Mouse (Mus musculus) small intestine, adult 2 months (tissue): ENCODE data around the gene Stip1. TPM values are rescaled to one million over a fixed set of nuclear protein-coding genes. Genes with fewer than 3 reads are reported as not detected.
A peak's percentile ranks its signal among the peaks of the same experiment; 100 is the strongest.

ENCODE experiments used
- H3K27ac ChIP-seq: fragments of 200-500 bp; 2 replicates; pipeline ENCODE4 v1.5.1; 2012; ENCODE audit warnings: low read depth, low read length, control low read depth, inconsistent platforms; ENCODE audit not compliant: insufficient read depth
- H3K27me3 ChIP-seq: fragments of 200-500 bp; 2 replicates; pipeline ENCODE4 v1.6.1; 2012; ENCODE audit warnings: mild to moderate bottlenecking, moderate library complexity, low read length, inconsistent platforms; ENCODE audit not compliant: control insufficient read depth, insufficient read depth
- H3K36me3 ChIP-seq: fragments of 200-500 bp; 2 replicates; pipeline ENCODE4 v1.6.1; 2012; ENCODE audit warnings: mild to moderate bottlenecking, low read length, control low read depth, inconsistent platforms; ENCODE audit not compliant: control insufficient read depth, insufficient read depth
- H3K4me1 ChIP-seq: fragments of 200-500 bp; 2 replicates; pipeline ENCODE4 v1.6.1; 2012; ENCODE audit warnings: low read length, inconsistent platforms, mixed read lengths; ENCODE audit not compliant: control insufficient read depth, insufficient read depth, insufficient read length
- H3K4me3 ChIP-seq: fragments of 200-500 bp; 2 replicates; pipeline ENCODE4 v1.5.1; 2012; ENCODE audit warnings: low read depth, mild to moderate bottlenecking, control low read depth, inconsistent platforms, low read length, moderate library complexity
- CTCF ChIP-seq: fragments of 200-500 bp; IDR thresholded peaks from 2 replicates; pipeline ENCODE4 v1.5.1; 2012; ENCODE audit warnings: low read depth, mild to moderate bottlenecking, control low read depth, inconsistent platforms, low read length, moderate library complexity, mixed read lengths; ENCODE audit not compliant: insufficient replicate concordance, insufficient read length; ENCODE audit errors: extremely low read depth
- POLR2A ChIP-seq: fragments of 200-500 bp; IDR thresholded peaks from 2 replicates; pipeline ENCODE4 v1.6.1; 2012; ENCODE audit warnings: low read depth, mild to moderate bottlenecking, control low read depth, inconsistent platforms, low read length, moderate library complexity
- WGBS: fragments of 180-500 bp; shearing (Covaris S2); methylation state at CpG from one replicate; pipeline ENCODE4 v1.1.7; 2018; 5-methylcytosine and 5-hydroxymethylcytosine counted together
- polyA plus RNA-seq: library from polyadenylated mRNA; depleted of rRNA; stranded (reverse); fragments of >200 nt; gene quantifications from 2 replicates; pipeline ENCODE4 v1.2.3, GENCODE M21; 2012

Stip1 gene
- polyA plus RNA-seq, 1 experiment = 21.4 TPM

DNA sequence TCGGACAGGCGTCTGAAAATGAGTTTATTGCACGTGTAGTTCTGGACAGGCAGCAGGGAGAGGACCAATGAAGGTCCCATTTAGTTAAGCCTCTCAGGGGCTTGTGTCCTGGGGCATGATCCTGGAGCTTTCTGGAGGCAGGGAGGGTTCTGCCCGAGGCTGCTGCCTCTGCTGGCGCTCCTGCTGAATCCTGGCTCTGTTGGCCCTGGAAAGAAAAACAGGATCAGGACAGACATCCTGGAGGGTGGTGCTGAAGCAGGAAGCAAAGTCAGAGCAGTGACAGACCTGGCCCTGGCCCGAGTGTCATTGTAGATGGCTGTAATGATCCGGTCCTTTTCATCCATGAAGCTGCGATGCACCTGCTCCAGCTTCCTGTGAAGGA, 51.9 kb downstream of the Stip1 start:
- Histone ChIP-seq H3K4me1 (peaks cover 9% of the 10 kb centered on the region), H3K27ac (peak overlapping the region; percentile 47), H3K4me3 (peak overlapping the region; percentile 76), H3K36me3 (no peaks in the 10 kb centered on the region), H3K27me3 (no peaks in the 10 kb centered on the region)
- TF ChIP-seq POLR2A (no peak), CTCF (no peak)
- 2% methylated on average over 8 of the region's 8 CpGs for whole genome bisulfite sequencing

DNA sequence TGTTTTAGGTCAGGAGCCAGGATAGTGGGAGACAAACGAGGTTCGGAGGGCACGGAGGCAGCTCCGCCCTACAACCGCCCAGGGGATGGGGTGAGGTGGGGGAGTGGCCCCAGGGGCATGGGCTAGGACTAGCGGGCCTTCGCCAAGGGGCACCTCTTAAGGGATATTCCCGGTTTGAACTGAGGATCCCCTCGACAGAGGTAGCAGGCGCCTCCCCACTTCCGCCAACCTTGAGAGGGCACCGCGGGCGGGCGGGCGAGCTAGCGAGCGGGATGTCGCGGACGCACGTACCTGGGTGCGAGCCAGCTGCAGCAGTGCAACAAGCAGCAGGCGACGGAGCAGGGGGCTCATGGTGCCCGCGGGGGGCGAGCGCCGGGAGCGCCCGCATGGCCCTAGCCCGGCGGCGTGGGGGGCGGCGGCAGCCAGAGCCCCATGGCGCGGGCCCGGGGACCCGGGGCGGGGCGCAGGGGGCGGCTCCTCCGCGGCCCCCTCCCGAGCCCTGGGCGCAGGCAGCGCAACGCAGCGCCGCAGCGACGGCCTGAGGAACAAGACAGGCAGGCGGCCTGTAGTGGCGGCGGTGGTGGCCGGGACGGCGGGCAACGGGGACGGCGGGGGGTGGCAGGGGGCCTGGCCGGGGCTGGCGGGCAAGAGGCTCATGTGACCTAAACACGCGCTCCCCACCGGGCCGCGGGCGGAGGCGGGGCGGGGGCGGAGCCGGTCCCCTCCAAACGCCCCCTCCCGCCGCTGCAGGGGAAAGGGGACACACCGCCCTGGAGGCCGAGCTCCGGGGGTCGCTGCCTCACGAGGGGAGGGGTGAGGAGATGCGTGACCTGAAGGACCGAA, 52.5 kb downstream of the Stip1 start, which contains the start of gene Vegfb:
Gene Vegfb (minus strand): TSS at position 591 of the 843 bp plus-strand sequence.
- no peaks in the 10 kb centered on the region for H3K27me3 ChIP-seq
- H3K4me1 ChIP-seq = peaks cover 9% of the 10 kb centered on the region
- H3K4me3 ChIP-seq = peak within 1 kb of the TSS; percentile 76
- peak within 1 kb of the TSS; percentile 47 for H3K27ac ChIP-seq
- under 1% methylated on average over 83 of the region's 85 CpGs for WGBS
- H3K36me3 ChIP-seq = no peaks in the 10 kb centered on the region
- TF ChIP-seq POLR2A = no peak; the same call in 1 of the 2 replicates
- no peak for TF ChIP-seq CTCF

DNA sequence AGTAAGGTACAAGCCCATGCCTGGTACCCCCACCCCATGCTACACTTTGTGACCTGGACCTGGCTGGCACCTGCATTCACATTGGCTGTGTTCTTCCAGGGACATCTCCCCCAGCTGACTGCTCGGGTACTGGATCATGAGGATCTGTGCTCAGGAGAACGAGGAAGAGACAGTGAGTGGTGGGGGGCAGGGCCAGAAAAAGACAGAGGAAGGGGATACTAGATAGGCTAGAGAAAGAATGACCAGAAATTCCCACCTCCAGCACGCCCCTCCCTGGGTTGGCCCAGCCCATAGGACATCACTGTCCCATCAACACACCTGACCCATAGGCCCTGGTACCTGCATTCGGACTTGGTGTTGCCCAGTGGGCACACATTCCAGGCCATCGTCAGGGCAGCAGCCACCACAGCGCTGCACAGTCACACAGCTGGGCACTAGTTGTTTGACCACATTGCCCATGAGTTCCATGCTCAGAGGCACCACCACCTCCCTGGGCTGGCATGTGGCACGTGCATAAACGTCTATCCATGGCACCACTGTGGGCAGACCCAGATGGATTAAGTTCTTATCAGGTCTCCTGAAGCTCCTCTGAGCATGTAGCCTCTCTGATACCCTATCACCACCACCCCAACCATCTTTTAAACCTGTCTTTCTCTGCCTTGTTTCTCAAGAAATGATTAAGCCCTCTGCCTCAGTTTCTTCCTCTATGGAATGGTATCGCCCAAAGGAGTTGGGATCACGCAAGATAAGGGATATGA, 53.6 kb downstream of the Stip1 start:
- TF ChIP-seq CTCF = no peak
- TF ChIP-seq POLR2A = no peak
- no peak overlapping the region for H3K27ac ChIP-seq
- no peaks in the 10 kb centered on the region for H3K36me3 ChIP-seq
- 73% methylated on average over 10 of the region's 10 CpGs for WGBS
- H3K27me3 ChIP-seq = no peaks in the 10 kb centered on the region
- no peak overlapping the region for H3K4me3 ChIP-seq
- peaks cover 11% of the 10 kb centered on the region for H3K4me1 ChIP-seq

DNA sequence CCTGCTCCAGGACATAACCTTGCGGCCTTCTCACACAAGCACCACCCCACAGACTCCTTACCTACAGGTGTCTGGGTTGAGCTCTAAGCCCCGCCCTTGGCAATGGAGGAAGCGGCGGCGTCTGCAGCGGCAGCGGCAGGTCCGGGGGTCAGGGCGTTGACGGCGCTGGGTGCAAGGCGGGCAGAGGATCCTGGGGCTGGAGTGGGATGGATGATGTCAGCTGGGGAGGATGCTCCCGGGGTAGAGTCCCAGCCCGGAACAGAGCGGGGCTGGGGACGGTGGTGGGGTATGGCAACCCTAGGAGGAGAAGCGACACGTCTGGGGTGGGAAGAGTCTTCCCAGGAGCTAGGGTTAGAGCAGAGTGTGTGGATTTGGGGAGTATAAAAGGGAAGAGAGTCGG, 54.5 kb downstream of the Stip1 start:
- 67% methylated on average over 19 of the region's 19 CpGs for WGBS
- peak overlapping the region; percentile 26; the same call in 1 of the 2 replicates for H3K4me3 ChIP-seq
- H3K36me3 ChIP-seq = no peaks in the 10 kb centered on the region
- H3K27me3 ChIP-seq = no peaks in the 10 kb centered on the region
- peaks cover 11% of the 10 kb centered on the region for H3K4me1 ChIP-seq
- TF ChIP-seq POLR2A (no peak), CTCF (no peak)
- no peak overlapping the region for H3K27ac ChIP-seq

DNA sequence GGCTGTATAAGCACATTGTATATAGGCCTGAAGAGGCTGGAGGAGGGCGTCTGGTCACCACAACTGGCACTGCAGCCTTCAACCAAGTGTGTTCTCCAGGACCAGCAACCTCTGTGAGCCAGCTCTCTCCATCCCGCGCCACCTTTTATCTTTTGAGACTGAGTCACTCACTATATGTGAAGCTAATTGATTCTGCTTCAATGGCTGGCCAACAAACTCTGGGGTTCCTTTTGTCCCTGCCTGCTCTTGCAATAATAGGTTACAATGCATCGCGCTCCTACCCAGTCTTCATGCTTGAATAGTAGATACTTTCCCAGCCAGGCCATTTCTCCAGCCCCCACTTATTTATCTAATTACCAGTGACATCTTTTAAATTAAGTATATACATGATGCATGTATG, 56.1 kb downstream of the Stip1 start:
- 91% methylated on average over 5 of the region's 5 CpGs for WGBS
- Histone ChIP-seq H3K4me1 (peaks cover 18% of the 10 kb centered on the region), H3K36me3 (no peaks in the 10 kb centered on the region), H3K27ac (no peak overlapping the region), H3K4me3 (no peak overlapping the region), H3K27me3 (no peaks in the 10 kb centered on the region)
- TF ChIP-seq CTCF (no peak), POLR2A (no peak)

DNA sequence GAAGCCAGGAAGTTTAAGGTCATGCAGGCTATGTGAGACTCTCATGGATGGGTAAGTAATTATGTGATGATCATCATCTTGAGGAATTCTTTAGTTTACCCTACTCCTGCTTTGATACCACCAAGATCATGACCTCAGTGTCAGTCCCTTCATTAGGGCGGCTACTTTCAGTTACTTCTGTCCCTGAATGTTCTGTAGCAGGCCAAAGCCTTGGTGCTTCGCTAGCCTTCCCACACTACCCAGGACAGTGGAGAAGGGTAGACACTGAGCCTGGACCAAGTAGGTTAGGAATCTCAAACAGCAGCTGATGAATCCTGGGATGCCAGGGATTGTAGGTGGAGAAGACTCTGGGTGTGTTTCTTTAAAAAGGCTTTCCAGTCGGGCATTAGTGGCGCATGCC, 58.3 kb downstream of the Stip1 start:
- Histone ChIP-seq H3K27ac (no peak overlapping the region), H3K27me3 (no peaks in the 10 kb centered on the region), H3K4me1 (peaks cover 15% of the 10 kb centered on the region), H3K36me3 (peaks cover 11% of the 10 kb centered on the region), H3K4me3 (no peak overlapping the region)
- TF ChIP-seq POLR2A = no peak
- no peak for TF ChIP-seq CTCF
- WGBS = 84% methylated on average over 4 of the region's 4 CpGs
